Mouse (Mus musculus): ENCODE results near the gene Adh6b. TPM values are rescaled to one million over a fixed set of nuclear protein-coding genes. Genes with fewer than 3 reads are reported as not detected.
A peak's percentile ranks its signal among the peaks of the same experiment; 100 is the strongest.
"Not testable (repeated sequence)": the region's sequence is repeated elsewhere in the genome, so short reads cannot be mapped to it uniquely, and the experiment has no call there.

Adh6b gene
- total and polyA plus RNA-seq, 3 experiments, result 0.17 TPM; not detected in 2

- DNase-seq, result no peak
Observed at GRCm38 (mm10) chr3:138360721-138361120, 19.1 kb downstream of the Adh6b start.

DNA sequence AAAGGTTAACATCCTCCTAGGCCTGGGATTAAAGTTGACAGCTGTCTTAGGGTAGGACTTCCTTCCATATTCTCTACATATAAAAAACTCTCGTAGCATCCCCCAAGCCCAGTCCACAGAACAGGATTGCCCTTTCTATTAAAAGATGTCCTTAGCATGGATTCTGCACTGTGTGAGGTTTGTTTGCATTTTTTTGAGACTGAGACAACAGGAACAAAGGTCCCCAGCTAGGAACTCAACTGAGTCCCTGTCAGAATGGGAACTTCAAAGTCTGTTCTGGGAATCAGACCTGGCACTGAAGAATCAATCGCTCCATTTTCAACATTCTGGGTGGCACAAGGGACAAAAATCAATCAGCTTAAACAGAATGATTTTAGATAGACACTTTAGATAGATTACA lies 21.3 kb downstream of the Adh6b start:
- DNase-seq, result no peak

DNA sequence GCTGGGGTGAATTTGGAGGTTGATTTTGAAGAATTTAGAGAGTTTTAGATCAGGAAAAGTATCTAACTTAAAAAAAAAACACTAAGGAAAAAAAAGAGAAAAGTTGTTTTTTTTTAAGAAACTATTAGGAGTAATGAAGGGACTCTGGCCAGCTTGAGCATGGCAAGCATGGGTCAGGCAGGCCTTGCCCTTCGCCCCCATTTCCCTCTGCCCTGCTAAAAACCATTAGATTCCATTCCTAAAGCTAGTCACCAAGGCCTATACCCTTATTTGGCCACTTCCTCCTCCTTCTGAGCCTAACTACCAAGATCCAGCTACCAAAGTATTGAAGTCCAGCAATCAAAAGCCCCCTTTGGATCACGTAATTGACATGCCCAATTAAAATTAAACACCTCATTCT lies 24.6 kb downstream of the Adh6b start:
- no peak for DNase-seq

DNA sequence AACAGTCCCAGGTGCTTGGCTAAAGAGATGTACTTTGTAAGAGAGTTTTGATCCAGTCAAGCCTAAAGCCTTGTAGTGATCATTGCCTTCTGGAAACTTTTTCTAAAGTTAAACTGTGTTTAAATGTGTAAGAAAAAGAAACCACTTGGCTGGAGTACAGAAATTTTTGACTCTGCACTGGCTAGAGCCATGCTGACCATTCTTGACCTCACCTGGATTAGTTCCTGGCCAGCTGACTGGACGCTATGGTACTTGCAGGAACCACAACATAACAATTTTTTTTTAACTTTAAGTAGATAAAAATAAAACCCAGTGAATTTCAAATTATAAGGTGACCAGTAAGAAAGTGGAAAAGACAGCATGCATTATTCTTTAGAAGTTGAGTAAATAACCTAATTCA lies 28.0 kb downstream of the Adh6b start:
- DNase-seq, result no peak

DNA sequence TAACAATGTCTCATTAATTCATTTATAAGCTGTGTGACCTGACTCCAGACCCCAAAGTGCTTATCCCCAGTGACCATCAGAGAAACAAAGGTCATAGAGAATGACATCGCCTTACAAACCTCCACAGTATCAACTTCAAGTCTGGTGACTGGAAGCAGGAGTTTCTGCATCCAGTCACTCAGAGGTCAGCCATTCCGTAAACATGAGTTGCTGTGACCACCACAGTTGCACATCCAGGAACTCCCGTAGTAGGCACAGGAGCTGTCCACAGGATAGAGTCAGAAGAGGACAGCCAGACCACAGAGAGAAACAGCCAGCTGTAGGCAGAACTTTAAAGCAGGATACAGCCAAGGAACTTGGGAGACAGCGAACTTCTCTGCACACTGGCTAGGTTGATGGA lies 28.7 kb downstream of the Adh6b start:
- DNase-seq, result not testable (repeated sequence)

- peak; percentile 28 for DNase-seq
Observed at GRCm38 (mm10) chr3:138373920-138374319, 32.3 kb downstream of the Adh6b start.

DNA sequence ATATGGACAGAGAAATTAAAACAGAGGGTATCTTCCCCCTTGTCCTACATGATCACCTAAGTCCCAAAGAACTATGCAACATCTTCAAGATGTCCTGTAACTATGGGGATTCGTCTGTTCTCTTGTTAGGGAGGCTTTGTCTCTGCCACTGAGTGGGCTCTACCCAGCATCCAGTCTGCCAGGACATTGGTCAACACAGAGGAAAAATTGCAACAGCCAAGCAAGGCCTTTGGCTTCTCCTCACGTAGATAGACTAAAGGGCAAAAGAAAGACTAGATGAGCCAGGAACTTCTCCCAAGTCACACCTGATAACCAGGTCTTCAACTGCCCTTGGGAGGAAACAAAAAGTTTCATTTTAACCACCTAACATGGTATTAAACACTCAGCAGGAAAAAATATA lies 33.6 kb downstream of the Adh6b start:
- DNase-seq, result peak; percentile 47

GRCm38 (mm10) chr3:138381133-138381532 lies 39.6 kb downstream of the Adh6b start:
- DNase-seq, result peak; percentile 21

DNA sequence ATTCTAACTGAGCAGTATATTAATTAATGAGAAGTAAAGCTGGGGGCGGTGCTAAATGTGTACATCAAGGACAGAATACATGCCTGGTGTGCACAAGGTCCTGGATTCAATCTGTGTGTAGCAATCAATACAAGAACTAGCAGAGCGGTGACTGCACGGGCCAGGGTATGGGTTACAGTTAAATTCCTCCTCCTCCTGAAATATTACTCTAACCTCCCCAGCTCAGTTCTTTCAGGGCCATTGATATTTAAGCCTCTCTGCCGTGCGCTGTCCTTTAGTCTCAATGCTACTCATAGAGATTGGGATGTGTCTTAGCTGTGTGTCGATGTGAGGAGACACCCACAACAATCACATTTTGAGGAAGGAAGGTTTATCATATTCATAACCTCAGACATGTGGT lies 45.6 kb downstream of the Adh6b start:
- no peak for DNase-seq

GRCm38 (mm10) chr3:138404872-138405271 lies 63.3 kb downstream of the Adh6b start:
- no peak for DNase-seq

GRCm38 (mm10) chr3:138405341-138405740 lies 63.8 kb downstream of the Adh6b start:
- peak; percentile 54 for DNase-seq

DNA sequence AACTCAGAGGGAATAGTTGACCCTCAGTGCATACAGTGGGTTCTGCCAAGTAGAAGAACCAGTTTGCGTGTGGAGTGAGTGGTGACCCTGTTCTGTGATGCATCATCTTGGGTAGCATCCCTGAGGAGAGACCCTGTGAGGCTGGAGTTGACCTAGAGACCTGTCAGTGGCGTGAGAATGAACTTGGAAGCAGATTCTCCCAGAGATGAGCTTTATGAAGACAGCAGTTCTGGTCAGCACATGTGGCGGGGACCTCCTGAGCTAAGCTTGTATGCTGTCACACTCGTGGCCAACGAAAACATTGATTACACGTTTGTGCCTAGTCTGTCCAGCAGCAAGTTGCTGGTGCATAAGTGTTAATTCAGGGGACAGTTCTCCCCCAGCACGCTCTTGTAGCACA lies 64.3 kb downstream of the Adh6b start:
- no peak for DNase-seq

GRCm38 (mm10) chr3:138407920-138408319 lies 66.3 kb downstream of the Adh6b start:
- DNase-seq, result peak; percentile 68

Other genes with a start within 250 kb of the Adh6b start
- gene Trmt10a, start 198.3 kb upstream of the Adh6b start, total RNA-seq (2021), result 10 to 100 TPM in 1 of 2 experiments, 1 to 10 TPM in 1; 9.8 to 11.0 TPM
- 0.69 and 1.4 TPM in 2 replicates for gene Trmt10a, start 198.3 kb upstream of the Adh6b start, polyA plus RNA-seq (2012; rRNA removed)
- gene Mttp, start 196.8 kb upstream of the Adh6b start, total RNA-seq (2021), result 10 to 100 TPM in 1 of 2 experiments, 1 to 10 TPM in 1; 5.5 to 12.6 TPM
- 0.51 and 0.68 TPM in 2 replicates for gene Mttp, start 196.8 kb upstream of the Adh6b start, polyA plus RNA-seq (2012; rRNA removed)
- gene 4930579F01Rik, start 147.9 kb upstream of the Adh6b start, total RNA-seq (2021), result not detected
- gene 4930579F01Rik, start 147.9 kb upstream of the Adh6b start, polyA plus RNA-seq (2012; rRNA removed), result not detected in 2 replicates
- gene Adh7, start 124.0 kb upstream of the Adh6b start, total RNA-seq (2021), result 10 to 100 TPM in 1 of 2 experiments, 1 to 10 TPM in 1; 8.4 to 61.8 TPM
- 3.9 and 4.4 TPM in 2 replicates for gene Adh7, start 124.0 kb upstream of the Adh6b start, polyA plus RNA-seq (2012; rRNA removed)
- gene Adh1, start 80.8 kb upstream of the Adh6b start, total RNA-seq (2021), result 1,000 to 10,000 TPM; 1,828 to 8,328 TPM
- gene Adh1, start 80.8 kb upstream of the Adh6b start, polyA plus RNA-seq (2012; rRNA removed), result 1,650 and 3,116 TPM in 2 replicates
- gene Adh6a, start 28.5 kb upstream of the Adh6b start, total RNA-seq (2021), result not detected
- gene Adh6a, start 28.5 kb upstream of the Adh6b start, polyA plus RNA-seq (2012; rRNA removed), result not detected in 2 replicates
- gene Adh4, start 73.7 kb downstream of the Adh6b start, total RNA-seq (2021), result 1 to 10 TPM; 1.8 to 2.0 TPM
- gene Adh4, start 73.7 kb downstream of the Adh6b start, polyA plus RNA-seq (2012; rRNA removed), result 0.07 TPM in 1 of 2 replicates, not detected in the other
- 100 to 1,000 TPM; 151 to 165 TPM for gene Adh5, start 101.3 kb downstream of the Adh6b start, total RNA-seq (2021)
- gene Adh5, start 101.3 kb downstream of the Adh6b start, polyA plus RNA-seq (2012; rRNA removed), result 26.6 and 28.9 TPM in 2 replicates
- gene Metap1, start 147.7 kb downstream of the Adh6b start, total RNA-seq (2021), result 10 to 100 TPM; 46.8 to 57.2 TPM
- 5.4 and 6.6 TPM in 2 replicates for gene Metap1, start 147.7 kb downstream of the Adh6b start, polyA plus RNA-seq (2012; rRNA removed)
- 100 to 1,000 TPM; 187 to 191 TPM for gene Eif4e, start 184.4 kb downstream of the Adh6b start, total RNA-seq (2021)
- 3.5 and 4.5 TPM in 2 replicates for gene Eif4e, start 184.4 kb downstream of the Adh6b start, polyA plus RNA-seq (2012; rRNA removed)